Mouse (Mus musculus): ENCODE results near the gene Naxd.
A peak's percentile ranks its signal among the peaks of the same experiment; 100 is the strongest.

Gene Naxd

DNA sequence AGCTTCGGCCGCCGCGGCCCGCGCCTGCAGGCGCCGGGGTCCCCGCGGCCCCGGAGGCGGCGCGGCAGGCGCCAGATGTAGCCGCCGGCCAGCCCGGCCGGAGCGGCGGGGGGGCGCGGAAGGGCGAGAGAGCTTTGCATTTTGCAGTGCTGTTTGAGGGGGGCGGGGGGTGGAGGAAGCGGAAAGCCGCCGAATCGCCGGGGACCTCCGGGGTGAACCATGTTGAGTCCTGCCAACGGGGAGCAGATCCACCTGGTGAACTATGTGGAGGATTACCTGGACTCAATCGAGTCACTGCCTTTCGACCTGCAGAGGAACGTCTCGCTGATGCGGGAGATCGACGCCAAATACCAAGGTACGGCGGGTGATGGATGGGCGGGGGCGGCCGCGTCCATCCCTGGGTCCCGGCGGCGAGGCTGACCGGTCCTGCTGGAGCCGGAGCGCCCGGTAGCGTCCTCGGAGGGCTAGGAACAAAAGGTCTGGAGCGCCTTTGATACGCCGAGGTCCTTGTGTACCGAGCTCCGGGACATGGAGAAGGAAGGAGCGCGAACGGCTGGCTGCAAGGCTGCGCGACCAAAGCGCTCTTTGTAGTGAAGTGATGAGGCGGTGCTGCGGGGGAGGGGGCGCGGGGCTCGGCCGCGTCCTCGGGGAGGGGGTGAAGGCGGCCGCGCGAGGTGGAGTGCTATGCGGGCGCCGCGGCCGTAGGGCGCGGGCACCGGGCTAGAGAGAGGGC is 59.6 kb downstream of the Naxd start:
- DNase-seq (ENCODE audit: low read depth): no peak

DNA sequence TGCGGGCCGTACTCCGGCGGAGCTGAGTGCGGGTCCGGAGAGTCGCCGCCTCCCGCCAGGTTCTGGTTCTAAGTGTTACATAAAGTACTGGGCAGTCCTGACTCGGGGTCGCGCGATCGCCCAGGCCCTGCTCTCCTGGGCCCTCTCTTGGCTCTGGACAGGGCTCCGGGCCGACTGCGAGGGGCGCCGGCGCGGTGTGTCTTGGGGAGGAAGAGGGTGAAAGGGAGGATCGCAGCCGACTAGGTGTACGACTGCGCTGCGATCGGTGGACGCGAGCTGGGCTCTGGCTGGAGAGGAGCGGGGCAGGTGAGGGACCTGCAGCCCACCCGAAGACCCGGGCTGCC is 60.1 kb downstream of the Naxd start:
- DNase-seq (ENCODE audit: low read depth): no peak

DNA sequence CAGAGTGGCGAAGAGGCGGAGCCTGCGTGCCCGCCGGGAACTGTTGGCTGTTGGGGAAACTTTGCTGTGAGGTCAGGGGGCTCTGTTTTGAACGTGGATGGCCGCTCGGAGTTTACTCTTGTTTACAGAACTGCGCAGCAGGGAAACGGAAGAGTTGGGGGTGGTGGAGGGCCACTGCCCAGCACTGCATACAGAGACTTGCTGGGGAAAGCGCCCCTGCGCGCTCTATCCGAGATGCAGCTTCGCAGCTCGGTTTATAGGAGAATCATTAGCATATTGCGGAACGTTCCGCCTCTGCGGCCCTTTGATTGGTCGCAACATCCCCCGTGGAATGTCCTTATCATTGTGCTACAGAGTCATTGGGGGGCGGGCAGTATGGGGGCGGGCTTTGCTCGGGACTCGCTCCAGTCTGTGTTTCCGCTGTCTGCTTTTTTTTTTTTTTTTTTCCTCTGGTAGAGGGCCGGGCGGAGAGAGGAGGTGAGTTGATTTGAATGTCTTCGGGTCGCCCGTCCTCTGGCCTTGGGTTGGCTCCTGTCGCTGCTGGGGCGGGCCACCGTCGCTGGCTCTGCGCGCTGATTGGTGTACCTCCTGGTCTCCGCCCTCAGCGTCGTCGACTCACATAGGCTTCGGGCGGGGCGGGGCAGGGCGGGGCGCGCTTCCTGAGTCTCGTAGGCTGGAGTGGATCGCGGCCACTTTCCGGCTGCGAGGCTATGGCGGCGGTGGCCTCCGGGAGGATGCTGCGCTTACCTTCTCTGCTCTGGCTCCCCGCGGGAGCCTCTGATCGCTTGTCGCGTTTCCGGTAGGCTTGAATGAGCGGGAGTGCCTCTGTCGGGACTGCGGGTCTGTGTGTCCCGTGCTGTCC is 60.7 kb downstream of the Naxd start:
- peak; percentile 95 for DNase-seq (ENCODE audit: low read depth)

- DNase-seq (ENCODE audit: low read depth): no peak
Observed at GRCm38 (mm10) chr8:11559511-11559910, 62.2 kb downstream of the Naxd start.

DNA sequence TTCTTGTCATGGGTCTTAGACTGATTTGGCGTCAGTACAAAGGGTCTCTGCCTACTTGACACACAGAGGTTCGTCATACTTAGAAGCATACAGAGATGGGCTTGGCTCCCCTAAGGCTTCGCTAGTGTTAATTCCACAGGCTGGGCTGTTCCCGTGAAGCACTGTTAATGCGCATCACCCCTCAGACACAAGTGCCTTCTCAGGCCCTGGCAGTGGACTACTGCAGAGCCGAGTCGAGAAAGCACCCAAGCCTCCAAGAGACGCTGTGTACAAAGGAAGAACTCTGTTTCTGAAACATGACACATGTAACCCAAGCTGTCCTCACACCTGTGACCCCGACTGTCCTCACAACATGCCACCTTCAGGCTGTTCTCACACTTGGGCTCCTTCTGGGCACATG is 62.9 kb downstream of the Naxd start:
- no peak for DNase-seq (ENCODE audit: low read depth)

DNA sequence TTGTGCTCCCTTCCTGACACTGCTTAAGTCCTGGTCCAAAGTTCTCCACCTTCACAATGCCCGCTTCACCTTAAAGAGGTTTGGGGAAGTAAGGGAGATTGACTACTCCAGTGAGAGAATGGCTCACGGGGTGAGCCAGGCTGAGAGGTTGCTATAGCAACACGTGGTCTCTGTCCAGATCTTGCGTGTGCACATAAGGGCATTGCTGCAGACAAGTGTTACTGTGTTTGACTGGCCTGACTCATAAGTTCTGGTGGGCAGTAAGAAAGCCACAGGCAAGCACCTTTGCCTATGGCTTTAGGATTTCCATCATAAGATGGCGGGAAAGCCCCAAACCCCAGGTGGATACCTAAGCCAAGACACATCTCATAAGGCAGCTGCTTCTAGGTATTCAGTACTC is 66.9 kb downstream of the Naxd start:
- no peak for DNase-seq (ENCODE audit: low read depth)

Measured in c-Kit-positive CD71-negative TER-119-negative erythroid progenitor cells, embryonic 14.5 days (primary cell).